Mouse (Mus musculus): ENCODE data around the gene Runx2.
A peak's percentile ranks its signal among the peaks of the same experiment; 100 is the strongest.

The Runx2 gene

GRCm38 (mm10) chr17:44662080-44662706 lies 152.4 kb downstream of the Runx2 start:
- DNase-seq (ENCODE audit: low spot score in 2 of 2): no peak

GRCm38 (mm10) chr17:44660121-44660806 lies 154.3 kb downstream of the Runx2 start:
- DNase-seq (ENCODE audit: low spot score in 2 of 2): no peak

GRCm38 (mm10) chr17:44654503-44654902 lies 160.1 kb downstream of the Runx2 start:
- peak; percentile 12 to 17 for DNase-seq (ENCODE audit: low spot score in 2 of 2)

GRCm38 (mm10) chr17:44653081-44653480 lies 161.5 kb downstream of the Runx2 start:
- DNase-seq (ENCODE audit: low spot score in 2 of 2): no peak

GRCm38 (mm10) chr17:44652054-44652453 lies 162.5 kb downstream of the Runx2 start:
- DNase-seq (ENCODE audit: low spot score in 2 of 2): no peak

- DNase-seq (ENCODE audit: low spot score in 2 of 2): no peak
These were observed 163.0 kb downstream of the Runx2 start for GRCm38 (mm10) chr17:44651613-44652012.

- no peak for DNase-seq (ENCODE audit: low spot score in 2 of 2)
These were observed 164.2 kb downstream of the Runx2 start for GRCm38 (mm10) chr17:44650431-44650830.

- DNase-seq (ENCODE audit: low spot score in 2 of 2): no peak
These were observed 165.5 kb downstream of the Runx2 start for GRCm38 (mm10) chr17:44649056-44649455.

GRCm38 (mm10) chr17:44647916-44648315 lies 166.7 kb downstream of the Runx2 start:
- no peak for DNase-seq (ENCODE audit: low spot score in 2 of 2)

- DNase-seq (ENCODE audit: low spot score in 2 of 2): no peak
These were observed 169.5 kb downstream of the Runx2 start for GRCm38 (mm10) chr17:44645146-44645545.

- no peak for DNase-seq (ENCODE audit: low spot score in 2 of 2)
These were observed 171.3 kb downstream of the Runx2 start for GRCm38 (mm10) chr17:44643260-44643659.

GRCm38 (mm10) chr17:44642126-44642525 lies 172.5 kb downstream of the Runx2 start:
- no peak for DNase-seq (ENCODE audit: low spot score in 2 of 2)

- no peak for DNase-seq (ENCODE audit: low spot score in 2 of 2)
These were observed 173.7 kb downstream of the Runx2 start for GRCm38 (mm10) chr17:44640910-44641309.

GRCm38 (mm10) chr17:44639446-44639845 lies 175.2 kb downstream of the Runx2 start:
- DNase-seq (ENCODE audit: low spot score in 2 of 2): no peak

- no peak for DNase-seq (ENCODE audit: low spot score in 2 of 2)
These were observed 177.3 kb downstream of the Runx2 start for GRCm38 (mm10) chr17:44637181-44637880.

- no peak for DNase-seq (ENCODE audit: low spot score in 2 of 2)
These were observed 180.1 kb downstream of the Runx2 start for GRCm38 (mm10) chr17:44634486-44634885.

GRCm38 (mm10) chr17:44633607-44634415 lies 180.8 kb downstream of the Runx2 start:
- no peak for DNase-seq (ENCODE audit: low spot score in 2 of 2)

- DNase-seq (ENCODE audit: low spot score in 2 of 2): no peak
These were observed 181.7 kb downstream of the Runx2 start for GRCm38 (mm10) chr17:44632941-44633340.

GRCm38 (mm10) chr17:44632292-44632691 lies 182.3 kb downstream of the Runx2 start:
- no peak for DNase-seq (ENCODE audit: low spot score in 2 of 2)

GRCm38 (mm10) chr17:44631577-44631976 lies 183.0 kb downstream of the Runx2 start:
- DNase-seq (ENCODE audit: low spot score in 2 of 2): no peak

GRCm38 (mm10) chr17:44627317-44627716 lies 187.3 kb downstream of the Runx2 start:
- no peak for DNase-seq (ENCODE audit: low spot score in 2 of 2)

- DNase-seq (ENCODE audit: low spot score in 2 of 2): no peak
These were observed 190.9 kb downstream of the Runx2 start for GRCm38 (mm10) chr17:44623707-44624106.
